Mouse (Mus musculus): ENCODE measurements around the gene Slc7a6os. TPM values are rescaled to one million over a fixed set of nuclear protein-coding genes. Genes with fewer than 3 reads are reported as not detected.
"Not testable (repeated sequence)": the region's sequence is repeated elsewhere in the genome, so short reads cannot be mapped to it uniquely, and the experiment has no call there.

Slc7a6os gene
- total RNA-seq (2022), result 10 to 100 TPM; 24.6 to 29.9 (median 29.5) TPM

GRCm38 (mm10) chr8:106210821-106211345 lies at the start of gene Slc7a6os, which contains the start of gene Prmt7:
TSS of gene Slc7a6os (minus strand) at chr8:106210935.
TSS of gene Prmt7 (plus strand) at chr8:106210936.
- peak; percentile 94 to 95 for DNase-seq (ENCODE audit: low spot score in 2 of 2)

- DNase-seq (ENCODE audit: low spot score in 2 of 2), result no peak
These were observed 49.0 kb upstream of the Slc7a6os start for GRCm38 (mm10) chr8:106259579-106260255.

- DNase-seq (ENCODE audit: low spot score in 2 of 2), result no peak
These were observed 47.4 kb upstream of the Slc7a6os start for GRCm38 (mm10) chr8:106258169-106258568.

GRCm38 (mm10) chr8:106250186-106250585 lies 39.5 kb upstream of the Slc7a6os start:
- no peak for DNase-seq (ENCODE audit: low spot score in 2 of 2)

GRCm38 (mm10) chr8:106237106-106237505 lies 26.4 kb upstream of the Slc7a6os start:
- DNase-seq (ENCODE audit: low spot score in 2 of 2), result no peak

GRCm38 (mm10) chr8:106234567-106235261 lies 24.0 kb upstream of the Slc7a6os start:
- DNase-seq (ENCODE audit: low spot score in 2 of 2), result no peak

GRCm38 (mm10) chr8:106232751-106233150 lies 22.0 kb upstream of the Slc7a6os start:
- DNase-seq (ENCODE audit: low spot score in 2 of 2), result no peak

- DNase-seq (ENCODE audit: low spot score in 2 of 2), result no peak
These were observed 20.8 kb upstream of the Slc7a6os start for GRCm38 (mm10) chr8:106231536-106231935.

GRCm38 (mm10) chr8:106226589-106226988 lies 15.9 kb upstream of the Slc7a6os start:
- peak in 1 of 2 experiments; percentile 22 for DNase-seq (ENCODE audit: low spot score in 2 of 2)

GRCm38 (mm10) chr8:106219620-106220019 lies 8.9 kb upstream of the Slc7a6os start:
- DNase-seq (ENCODE audit: low spot score in 2 of 2), result no peak

- no peak for DNase-seq (ENCODE audit: low spot score in 2 of 2)
These were observed 3.2 kb upstream of the Slc7a6os start for GRCm38 (mm10) chr8:106213959-106214358.

GRCm38 (mm10) chr8:106211421-106211820 lies 686 bp upstream of the Slc7a6os start:
- DNase-seq (ENCODE audit: low spot score in 2 of 2), result no peak

- no peak for DNase-seq (ENCODE audit: low spot score in 2 of 2)
These were observed 552 bp downstream of the Slc7a6os start for GRCm38 (mm10) chr8:106210035-106210731.

GRCm38 (mm10) chr8:106199596-106199995 lies 11.1 kb downstream of the Slc7a6os start:
- DNase-seq (ENCODE audit: low spot score in 2 of 2), result not testable (repeated sequence)

- no peak for DNase-seq (ENCODE audit: low spot score in 2 of 2)
These were observed 12.0 kb downstream of the Slc7a6os start for GRCm38 (mm10) chr8:106198741-106199140.

- no peak for DNase-seq (ENCODE audit: low spot score in 2 of 2)
These were observed 16.7 kb downstream of the Slc7a6os start for GRCm38 (mm10) chr8:106194062-106194461.

- DNase-seq (ENCODE audit: low spot score in 2 of 2), result no peak
These were observed 17.6 kb downstream of the Slc7a6os start for GRCm38 (mm10) chr8:106193162-106193561.

GRCm38 (mm10) chr8:106191639-106192038 lies 19.1 kb downstream of the Slc7a6os start:
- no peak for DNase-seq (ENCODE audit: low spot score in 2 of 2)

GRCm38 (mm10) chr8:106189162-106189561 lies 21.6 kb downstream of the Slc7a6os start:
- DNase-seq (ENCODE audit: low spot score in 2 of 2), result no peak

GRCm38 (mm10) chr8:106186394-106186793 lies 24.3 kb downstream of the Slc7a6os start:
- DNase-seq (ENCODE audit: low spot score in 2 of 2), result no peak

- no peak for DNase-seq (ENCODE audit: low spot score in 2 of 2)
These were observed 25.0 kb downstream of the Slc7a6os start for GRCm38 (mm10) chr8:106185628-106186270.

All from left cerebral cortex, adult 8-10 months (tissue).